Mouse (Mus musculus): ENCODE results near the gene P2rx4.
"Not testable (repeated sequence)": the region's sequence is repeated elsewhere in the genome, so short reads cannot be mapped to it uniquely, and the experiment has no call there.

The P2rx4 gene

DNA sequence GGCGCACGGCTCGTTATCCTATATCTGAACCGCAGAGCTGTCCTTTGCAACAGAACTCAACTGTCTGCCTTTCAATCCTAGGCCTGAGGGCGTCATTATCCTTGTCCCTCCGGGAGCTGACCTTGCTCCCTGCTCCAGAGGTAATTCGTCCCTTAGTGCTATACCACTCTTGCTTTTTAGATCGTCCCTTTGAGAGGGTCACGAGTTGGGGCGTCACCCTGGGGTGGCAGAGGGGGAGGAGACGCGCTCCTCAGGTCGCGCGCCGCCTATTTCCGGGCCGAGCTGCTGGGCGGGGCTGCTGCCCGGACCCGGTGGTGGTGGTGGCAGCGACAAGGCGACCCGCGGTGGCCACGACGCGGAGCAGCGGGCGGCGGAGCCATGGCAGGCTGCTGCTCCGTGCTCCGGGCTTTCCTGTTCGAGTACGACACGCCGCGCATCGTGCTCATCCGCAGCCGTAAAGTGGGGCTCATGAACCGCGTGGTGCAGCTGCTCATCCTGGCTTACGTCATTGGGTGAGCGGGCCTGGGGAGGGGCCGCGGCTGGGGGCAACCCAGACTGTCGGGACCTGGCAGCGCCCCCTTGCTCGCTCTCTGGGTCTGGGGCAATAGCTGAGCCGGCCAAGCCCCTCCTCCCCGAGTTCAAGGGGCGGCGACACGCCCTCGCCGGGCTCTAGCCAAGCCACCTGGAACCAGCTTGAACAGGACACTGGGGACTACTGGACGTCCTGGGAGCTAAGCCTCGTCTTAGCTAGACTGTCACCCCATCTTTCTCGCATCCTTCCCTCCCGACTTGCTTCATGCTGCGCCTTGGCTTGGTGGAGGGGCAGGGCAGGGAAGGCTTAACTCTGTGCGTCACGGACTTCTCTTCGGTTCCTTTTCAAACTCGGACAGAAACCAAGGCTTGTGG lies at the start of gene P2rx4:
P2rx4 (plus strand) TSS at position 269 of the 906 bp plus-strand sequence.
- in situ Hi-C loops (cut with MboI; ENCODE audit: low pct_unique_long_range_greater_than_20kb in 1 of 2, low sequenced_read_pairs in 2 of 2, unreplicated experiment in 1 of 2), result no loop called here

DNA sequence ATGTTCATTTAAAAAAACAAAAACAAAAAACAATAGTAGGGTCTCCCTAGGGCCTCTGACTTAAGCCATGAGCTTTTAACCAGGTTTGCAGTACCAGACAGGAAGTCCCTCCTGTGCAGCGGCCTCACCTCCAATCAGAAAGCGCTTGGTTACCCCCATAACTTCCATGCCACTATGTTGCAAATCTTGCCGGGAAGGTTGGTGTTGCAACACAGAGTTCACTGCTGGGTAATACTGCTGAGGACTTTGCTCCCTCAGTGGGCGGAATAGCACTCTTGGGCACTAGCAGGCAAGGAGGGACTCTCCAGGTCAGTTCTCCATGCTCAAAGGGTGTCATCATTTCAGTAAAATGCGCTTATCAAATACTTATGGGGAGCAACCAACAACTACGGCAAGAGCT lies 44.8 kb upstream of the P2rx4 start:
- in situ Hi-C loops (cut with MboI; ENCODE audit: low pct_unique_long_range_greater_than_20kb in 1 of 2, low sequenced_read_pairs in 2 of 2, unreplicated experiment in 1 of 2), result no loop called here

DNA sequence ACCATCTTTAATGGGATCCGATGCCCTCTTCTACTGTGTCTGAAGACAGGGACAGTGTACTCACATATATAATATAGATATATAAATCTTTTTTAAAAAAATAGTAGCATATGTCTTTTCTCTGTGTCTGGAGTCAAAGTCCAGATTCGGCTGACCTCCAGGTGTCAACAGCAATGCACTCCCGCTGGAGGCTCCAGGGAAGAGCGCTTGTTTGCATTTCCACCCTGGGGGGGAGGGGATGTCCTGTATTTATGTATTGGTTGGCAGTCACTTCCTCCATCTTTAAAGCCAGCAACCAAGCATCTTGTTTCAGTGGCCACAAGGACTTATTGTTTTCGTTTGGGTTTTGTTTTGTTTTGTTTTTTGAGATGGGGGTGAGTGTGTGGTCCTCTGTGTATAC lies 42.3 kb upstream of the P2rx4 start:
- in situ Hi-C loops (cut with MboI; ENCODE audit: low pct_unique_long_range_greater_than_20kb in 1 of 2, low sequenced_read_pairs in 2 of 2, unreplicated experiment in 1 of 2), result no loop called here

DNA sequence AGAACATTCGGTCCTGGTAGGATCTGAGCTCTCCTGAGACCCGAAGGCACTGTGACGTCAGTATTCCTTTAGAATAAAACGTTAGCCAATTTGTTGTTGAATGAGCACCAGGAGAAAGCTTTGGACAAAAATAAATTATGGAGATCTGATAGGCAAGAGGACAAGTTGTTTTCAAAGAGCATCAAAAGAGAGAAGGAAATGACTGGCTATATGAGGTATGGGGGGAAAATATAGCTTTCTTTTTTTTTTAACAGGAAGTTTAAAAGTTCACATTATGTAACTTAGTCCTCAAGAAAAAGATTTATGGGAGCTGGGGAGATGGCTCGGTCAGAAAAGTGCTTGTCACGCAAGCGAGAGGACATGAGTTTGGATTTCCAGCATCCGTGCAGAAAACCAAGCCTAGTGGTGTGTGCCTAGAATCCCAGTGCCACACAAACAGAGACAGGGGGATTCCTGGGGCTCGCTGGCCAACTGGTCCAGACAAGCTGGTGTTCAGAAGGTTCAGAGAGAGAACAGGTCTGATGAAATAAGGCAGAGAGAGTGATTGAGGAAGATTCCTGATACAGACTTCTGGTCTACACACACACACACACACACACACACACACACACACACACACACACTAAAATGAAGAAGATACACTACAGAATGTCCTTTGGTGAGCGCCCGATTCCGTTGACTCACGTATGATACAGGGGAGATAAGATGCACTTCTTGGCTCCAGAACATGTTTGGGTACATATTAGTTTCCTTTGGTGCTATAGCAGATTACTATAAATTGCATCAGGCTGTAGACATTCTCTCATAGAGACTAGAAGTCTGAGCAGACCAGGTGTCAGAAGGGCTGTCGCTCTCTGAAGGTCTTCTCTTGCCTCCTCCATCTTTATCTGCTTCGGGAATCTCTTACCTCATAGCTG lies 38.1 kb upstream of the P2rx4 start:
- in situ Hi-C loops (cut with MboI; ENCODE audit: low pct_unique_long_range_greater_than_20kb in 1 of 2, low sequenced_read_pairs in 2 of 2, unreplicated experiment in 1 of 2), result no loop called here

DNA sequence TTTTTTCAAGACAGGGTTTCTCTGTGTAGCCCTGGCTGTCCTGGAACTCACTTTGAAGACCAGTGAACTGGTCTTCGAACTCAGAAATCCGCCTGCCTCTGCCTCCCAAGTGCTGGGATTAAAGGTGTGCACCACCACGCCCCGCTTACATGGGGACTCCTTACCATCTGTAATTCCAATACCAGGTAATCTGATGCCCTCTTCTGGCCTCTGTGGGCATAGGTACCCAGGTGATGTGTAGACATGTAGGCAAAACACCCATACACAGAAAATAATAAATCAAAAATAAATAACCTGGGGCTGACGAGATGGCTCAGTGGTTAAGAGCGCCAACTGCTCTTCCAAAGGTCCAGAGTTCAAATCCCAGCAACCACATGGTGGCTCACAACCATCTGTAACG lies 35.7 kb upstream of the P2rx4 start:
- in situ Hi-C loops (cut with MboI; ENCODE audit: low pct_unique_long_range_greater_than_20kb in 1 of 2, low sequenced_read_pairs in 2 of 2, unreplicated experiment in 1 of 2), result not testable (repeated sequence)

DNA sequence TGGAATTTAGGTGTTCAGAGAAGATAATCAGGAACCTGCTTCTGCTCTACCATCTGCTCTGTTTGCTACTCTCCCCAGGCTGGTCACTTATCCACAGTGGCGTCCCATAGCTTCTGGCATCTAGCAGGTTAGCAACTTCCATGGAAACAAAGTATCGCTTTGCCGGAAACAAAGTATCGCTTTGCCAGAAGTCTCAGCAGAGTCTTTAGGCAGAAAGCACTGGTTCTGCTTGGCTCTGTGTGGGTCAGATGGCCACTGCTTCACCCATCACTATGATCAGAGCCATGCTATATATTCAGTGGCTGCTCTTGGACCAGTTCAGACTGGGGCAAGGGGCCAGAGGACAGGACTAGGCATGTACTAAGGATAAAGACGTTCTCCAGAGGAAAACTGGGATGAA lies 35.0 kb upstream of the P2rx4 start:
- in situ Hi-C loops (cut with MboI; ENCODE audit: low pct_unique_long_range_greater_than_20kb in 1 of 2, low sequenced_read_pairs in 2 of 2, unreplicated experiment in 1 of 2), result no loop called here

DNA sequence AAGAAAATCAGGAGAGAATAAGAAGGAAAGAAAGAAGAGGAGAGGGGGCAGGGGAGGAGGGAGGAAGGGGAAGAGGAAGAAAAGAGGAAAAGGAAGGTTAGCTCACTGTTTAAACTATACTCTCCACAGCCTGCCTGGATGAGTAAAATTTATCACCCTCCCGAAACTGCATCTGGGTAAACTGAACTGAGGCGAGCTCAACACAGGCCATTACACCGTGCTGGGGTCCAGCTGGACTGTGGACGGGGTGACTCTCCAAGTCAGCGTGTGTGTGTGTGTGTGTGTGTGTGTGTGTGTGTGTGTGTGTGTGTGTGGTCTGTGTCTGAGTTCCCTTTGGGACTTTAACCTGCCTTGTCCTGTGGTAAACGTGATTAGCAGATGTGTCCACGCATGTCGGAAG lies 31.3 kb upstream of the P2rx4 start:
- in situ Hi-C loops (cut with MboI; ENCODE audit: low pct_unique_long_range_greater_than_20kb in 1 of 2, low sequenced_read_pairs in 2 of 2, unreplicated experiment in 1 of 2), result no loop called here

DNA sequence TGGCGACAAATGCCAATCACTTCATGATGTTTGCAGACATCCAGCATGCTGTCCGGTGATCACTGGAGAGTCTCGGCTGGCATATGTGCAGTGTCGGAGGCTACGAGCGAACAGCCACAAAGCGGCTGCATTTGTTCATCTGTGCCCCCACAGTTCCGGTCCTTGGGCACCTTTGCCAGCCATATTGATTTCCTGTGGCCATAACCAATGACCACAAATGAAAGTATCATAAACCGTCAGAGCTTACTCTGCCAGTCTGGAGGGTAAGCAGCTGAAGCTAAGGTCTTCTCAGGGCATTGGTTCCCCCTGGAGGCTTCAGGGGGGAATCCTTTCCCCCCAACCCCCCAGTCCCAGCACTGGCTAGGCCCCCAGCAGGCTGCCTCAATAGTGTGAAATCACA lies 29.4 kb upstream of the P2rx4 start:
- in situ Hi-C loops (cut with MboI; ENCODE audit: low pct_unique_long_range_greater_than_20kb in 1 of 2, low sequenced_read_pairs in 2 of 2, unreplicated experiment in 1 of 2), result no loop called here

DNA sequence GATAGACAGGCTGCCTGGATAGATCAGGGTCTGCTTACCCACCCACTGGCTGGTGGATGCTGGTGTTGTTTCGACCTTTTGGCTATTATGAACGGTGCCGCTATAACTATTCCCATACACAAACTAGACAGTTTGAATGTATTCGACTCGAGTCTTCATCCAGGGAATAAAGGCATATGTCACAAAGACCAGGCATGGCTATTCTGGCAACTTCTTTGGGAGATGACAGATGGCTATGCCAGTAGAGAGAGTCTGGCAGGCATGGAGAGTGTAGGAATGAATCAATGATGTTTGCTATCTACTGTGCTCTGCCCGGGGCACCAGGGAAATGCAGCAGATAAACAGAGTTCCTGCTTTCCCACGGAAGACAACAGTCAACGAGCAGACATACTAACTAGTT lies 27.5 kb upstream of the P2rx4 start:
- in situ Hi-C loops (cut with MboI; ENCODE audit: low pct_unique_long_range_greater_than_20kb in 1 of 2, low sequenced_read_pairs in 2 of 2, unreplicated experiment in 1 of 2), result no loop called here

DNA sequence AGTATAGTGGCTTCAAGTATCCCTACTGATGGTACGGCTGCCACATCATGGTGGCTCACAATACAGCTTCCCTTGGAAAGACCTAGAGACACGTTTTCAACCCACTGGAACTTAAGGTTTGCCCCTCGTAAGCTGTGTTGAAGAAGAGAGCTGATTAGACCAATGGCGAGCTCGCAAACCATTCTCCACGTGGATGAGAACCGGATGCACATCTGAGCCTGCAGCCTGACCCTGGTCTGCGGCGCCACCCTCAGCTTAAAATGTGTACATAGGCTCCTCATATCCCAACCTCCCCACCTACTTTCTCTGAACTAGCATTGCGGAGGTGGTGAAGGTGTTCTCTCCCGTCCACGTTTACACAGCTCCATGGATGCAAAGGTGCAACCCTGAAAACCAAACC lies 26.1 kb upstream of the P2rx4 start:
- in situ Hi-C loops (cut with MboI; ENCODE audit: low pct_unique_long_range_greater_than_20kb in 1 of 2, low sequenced_read_pairs in 2 of 2, unreplicated experiment in 1 of 2), result no loop called here

DNA sequence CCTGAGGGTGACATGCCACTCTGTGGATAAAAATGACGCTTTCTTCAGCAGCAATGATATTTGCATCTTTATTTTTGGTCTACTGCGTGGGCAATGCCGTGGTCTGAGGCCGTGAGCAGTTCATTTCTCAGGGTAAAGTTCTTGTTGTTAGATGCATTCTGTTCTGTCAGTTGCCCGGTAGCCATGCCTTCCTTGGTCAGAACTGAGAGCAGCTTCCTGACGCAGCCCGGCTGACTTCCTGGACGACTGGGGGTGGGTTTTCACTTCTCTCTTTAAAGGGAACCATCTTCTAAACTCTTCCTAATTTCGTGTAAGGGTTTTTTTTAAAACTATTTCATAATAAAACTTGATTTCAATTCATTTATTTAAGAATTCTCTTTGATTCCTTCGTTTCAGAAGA lies 23.4 kb upstream of the P2rx4 start:
- in situ Hi-C loops (cut with MboI; ENCODE audit: low pct_unique_long_range_greater_than_20kb in 1 of 2, low sequenced_read_pairs in 2 of 2, unreplicated experiment in 1 of 2), result no loop called here

DNA sequence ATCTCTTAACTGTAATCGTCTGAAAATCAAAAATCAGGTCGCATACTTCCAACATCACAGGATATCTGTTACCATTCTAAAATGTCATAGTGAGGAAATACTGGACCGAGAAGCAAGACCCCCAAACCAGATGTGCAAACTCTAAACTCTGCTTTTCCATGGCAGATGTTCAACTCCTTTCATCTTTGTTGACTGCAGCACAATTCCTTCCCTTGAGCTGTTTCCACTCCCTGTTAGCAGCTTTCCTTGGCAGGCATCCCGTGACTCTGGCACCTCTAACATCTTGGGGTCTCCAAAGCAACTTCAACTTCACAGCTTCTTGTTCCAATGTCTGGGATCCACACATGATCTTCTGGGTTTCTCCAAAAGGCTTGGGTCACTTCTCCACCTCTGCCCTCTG lies 20.0 kb upstream of the P2rx4 start:
- in situ Hi-C loops (cut with MboI; ENCODE audit: low pct_unique_long_range_greater_than_20kb in 1 of 2, low sequenced_read_pairs in 2 of 2, unreplicated experiment in 1 of 2), result no loop called here

DNA sequence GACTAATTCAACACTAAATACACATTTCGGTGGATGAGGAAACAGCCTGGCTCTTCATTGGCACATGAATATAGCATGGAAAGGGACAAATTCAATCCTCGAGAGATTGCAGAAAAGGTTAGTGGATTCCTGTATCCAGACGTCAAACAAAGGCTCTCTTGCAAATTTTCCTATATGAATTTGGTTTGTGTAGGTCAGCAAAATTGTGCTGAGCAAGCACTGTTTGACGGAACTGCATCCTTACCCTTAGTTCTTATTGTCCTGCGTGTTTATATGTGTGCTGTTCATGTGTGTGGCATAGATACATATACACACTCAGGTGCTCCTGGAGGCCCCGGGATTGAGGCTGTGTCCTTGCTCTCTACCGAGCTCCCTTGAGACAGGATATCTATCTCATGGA lies 18.2 kb upstream of the P2rx4 start:
- in situ Hi-C loops (cut with MboI; ENCODE audit: low pct_unique_long_range_greater_than_20kb in 1 of 2, low sequenced_read_pairs in 2 of 2, unreplicated experiment in 1 of 2), result no loop called here

DNA sequence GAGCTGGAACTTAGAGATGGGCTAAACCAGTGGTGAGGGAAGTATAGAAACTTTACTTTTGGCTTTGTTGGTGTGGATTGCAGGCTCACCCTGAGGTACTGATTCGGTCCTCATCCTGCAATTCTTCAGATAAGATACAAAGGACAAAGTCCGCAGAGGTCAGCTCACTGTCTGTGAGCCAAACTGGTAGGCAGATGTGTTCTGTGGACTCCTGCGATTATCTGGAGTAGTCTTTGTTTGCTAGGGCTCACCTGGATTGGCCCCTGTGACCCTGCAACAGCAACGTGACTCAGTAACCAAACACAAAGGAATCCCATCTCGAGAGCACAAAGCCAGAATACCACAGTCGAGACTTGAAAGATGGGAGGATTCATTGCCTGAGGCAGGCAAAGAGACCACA lies 16.9 kb upstream of the P2rx4 start:
- in situ Hi-C loops (cut with MboI; ENCODE audit: low pct_unique_long_range_greater_than_20kb in 1 of 2, low sequenced_read_pairs in 2 of 2, unreplicated experiment in 1 of 2), result no loop called here

DNA sequence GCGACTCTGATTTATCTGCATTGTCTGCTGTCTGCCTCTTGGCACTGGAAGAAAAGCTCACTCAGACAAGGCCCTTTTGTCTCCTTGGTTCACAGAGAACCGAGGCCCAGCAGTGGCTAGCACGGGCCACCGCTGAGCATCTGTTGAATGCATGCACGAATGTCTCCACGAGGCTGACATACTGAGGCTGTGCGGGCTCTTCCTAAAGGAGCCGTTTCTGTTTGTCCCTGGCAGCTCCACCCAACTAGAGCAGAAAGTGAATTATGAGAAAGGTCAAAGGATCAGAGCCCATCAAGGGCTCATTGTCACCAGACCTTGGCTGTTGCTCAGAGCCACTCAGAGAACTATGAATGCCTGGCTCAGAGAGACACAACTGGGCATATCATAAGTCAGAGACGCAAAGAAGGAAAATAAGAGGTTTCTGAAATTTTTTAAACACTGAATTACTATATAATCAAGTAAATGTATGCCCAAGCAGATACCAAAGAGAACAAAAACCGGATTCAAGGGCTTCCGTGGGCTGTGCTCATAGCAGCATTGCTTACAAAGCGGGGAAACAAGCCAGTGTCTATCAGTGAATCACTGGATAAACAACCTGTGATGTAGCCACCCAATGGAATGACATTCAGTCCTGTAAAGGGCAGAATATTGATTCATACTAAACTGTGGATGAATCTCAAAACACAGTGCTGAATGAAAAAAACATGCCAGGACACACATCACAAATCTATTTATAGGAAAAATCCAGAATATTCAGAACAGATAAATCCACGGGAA lies 13.7 kb upstream of the P2rx4 start:
- in situ Hi-C loops (cut with MboI; ENCODE audit: low pct_unique_long_range_greater_than_20kb in 1 of 2, low sequenced_read_pairs in 2 of 2, unreplicated experiment in 1 of 2), result no loop called here

DNA sequence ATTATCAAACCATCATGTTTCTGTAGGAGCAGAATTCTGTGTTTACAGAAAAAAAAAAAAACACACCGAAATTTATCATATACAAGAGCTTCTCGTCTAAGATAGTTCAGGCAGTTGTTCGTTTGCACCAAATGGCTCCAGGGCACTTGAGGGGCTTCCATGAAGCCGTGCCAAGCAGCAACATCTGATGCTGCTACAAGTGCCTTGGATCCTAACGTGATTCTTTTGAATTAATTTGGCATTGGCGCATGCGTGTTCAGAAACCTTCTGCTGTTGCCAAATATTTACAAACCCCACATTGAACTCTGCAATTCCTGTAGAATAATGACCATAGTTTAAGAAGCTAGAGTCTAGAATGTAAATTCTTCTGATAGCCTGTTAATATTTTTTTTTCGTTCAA lies 11.8 kb upstream of the P2rx4 start:
- in situ Hi-C loops (cut with MboI; ENCODE audit: low pct_unique_long_range_greater_than_20kb in 1 of 2, low sequenced_read_pairs in 2 of 2, unreplicated experiment in 1 of 2), result no loop called here

DNA sequence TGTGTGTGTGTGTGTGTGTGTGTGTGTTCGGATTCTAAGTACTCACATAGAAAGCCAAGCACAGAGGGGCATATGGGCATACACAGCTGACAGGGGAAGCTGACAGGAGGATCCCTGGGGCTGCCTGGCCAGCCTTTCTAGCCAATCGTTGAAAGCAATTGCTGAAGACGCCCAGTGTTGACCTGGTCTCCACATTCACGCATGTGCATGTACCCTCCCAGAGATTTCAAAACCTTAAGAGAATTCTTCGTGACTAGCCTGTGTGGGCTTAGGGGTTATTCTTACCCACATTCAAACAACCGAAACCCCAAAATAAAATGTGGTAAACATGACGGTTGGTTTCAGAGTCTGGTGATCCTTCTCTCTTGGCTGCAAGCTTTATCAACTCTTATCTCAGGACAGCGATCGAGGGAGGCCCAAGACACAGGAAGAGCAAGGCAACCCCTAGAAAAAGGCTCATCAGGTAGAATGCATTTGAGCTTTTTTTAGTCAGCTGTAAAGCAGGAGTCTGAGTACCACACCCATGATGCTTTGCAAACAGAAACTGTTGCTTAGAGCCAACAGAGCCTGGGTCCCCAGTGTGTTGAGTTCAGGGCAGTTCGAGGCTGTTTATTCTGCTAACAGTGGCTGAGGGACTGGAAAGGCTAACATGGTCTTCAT lies 9.2 kb upstream of the P2rx4 start:
- in situ Hi-C loops (cut with MboI; ENCODE audit: low pct_unique_long_range_greater_than_20kb in 1 of 2, low sequenced_read_pairs in 2 of 2, unreplicated experiment in 1 of 2), result no loop called here

DNA sequence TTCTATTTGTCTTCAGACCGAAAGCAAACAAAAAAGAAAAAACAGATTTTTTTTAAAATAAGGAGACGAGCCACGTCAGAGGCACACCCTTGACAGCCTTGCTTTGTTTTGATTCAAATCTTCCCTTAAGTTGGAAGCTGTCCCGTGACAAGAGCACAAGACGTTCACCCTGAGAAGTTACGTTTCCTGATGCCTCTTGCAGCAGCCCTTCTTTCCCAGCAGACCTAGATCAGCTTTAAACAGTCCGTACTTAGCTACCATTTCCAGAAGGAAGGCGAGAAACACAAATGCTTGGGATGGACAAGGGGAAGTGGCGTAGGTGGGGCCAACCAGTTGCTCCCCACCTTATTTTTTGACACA lies 8.7 kb upstream of the P2rx4 start:
- in situ Hi-C loops (cut with MboI; ENCODE audit: low pct_unique_long_range_greater_than_20kb in 1 of 2, low sequenced_read_pairs in 2 of 2, unreplicated experiment in 1 of 2), result no loop called here
